Mouse (Mus musculus): ENCODE results near the gene Nodal.

The Nodal gene

DNA sequence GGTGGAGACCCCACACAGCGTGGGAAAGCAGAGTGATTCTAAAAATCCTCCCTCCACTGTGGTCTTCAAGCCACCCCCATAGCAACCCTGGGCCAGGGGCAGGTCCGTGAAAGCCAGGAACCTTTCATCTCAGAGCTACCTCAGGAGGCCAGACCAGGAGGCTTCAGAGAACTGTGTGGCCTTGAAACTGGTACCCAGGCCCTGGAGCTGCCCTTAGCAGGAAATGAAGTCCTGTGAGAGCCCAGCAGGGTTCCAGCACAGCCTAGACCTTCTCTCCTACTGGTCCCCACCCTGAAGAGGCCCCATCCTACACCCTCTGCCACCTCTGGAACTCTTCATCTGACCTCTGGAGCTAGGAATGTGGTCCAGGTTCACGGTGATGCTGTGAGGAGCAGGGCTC is 19.6 kb upstream of the Nodal start:
- no peak for DNase-seq (ENCODE audit: low read depth, low spot score)

GRCm38 (mm10) chr10:61399156-61399734 is 18.5 kb upstream of the Nodal start:
- peak; percentile 88 for DNase-seq (ENCODE audit: low read depth, low spot score)

DNA sequence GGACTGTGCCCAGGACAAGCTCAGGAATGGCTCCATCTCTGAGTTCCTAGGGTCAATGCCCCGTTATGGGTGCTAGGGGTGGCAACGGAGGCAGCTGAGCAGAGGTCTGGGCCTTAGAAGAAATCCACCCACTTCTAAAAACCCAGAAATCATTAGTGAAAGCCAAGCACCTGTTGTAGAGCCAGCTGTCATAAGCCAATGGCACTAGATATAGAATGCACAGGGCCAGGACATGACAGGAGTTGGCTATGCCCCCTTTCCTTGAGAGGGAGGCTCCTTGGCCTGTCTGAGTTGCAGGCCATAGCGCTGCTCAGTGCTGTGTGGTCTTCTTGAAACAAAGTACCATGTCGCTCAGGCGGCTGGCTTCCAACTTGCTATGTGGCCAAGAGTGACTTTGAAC is 17.4 kb upstream of the Nodal start:
- DNase-seq (ENCODE audit: low read depth, low spot score) = no peak

GRCm38 (mm10) chr10:61402480-61402879 is 15.3 kb upstream of the Nodal start:
- DNase-seq (ENCODE audit: low read depth, low spot score) = peak; percentile 80

GRCm38 (mm10) chr10:61402911-61403310 is 14.9 kb upstream of the Nodal start:
- peak; percentile 47 for DNase-seq (ENCODE audit: low read depth, low spot score)

DNA sequence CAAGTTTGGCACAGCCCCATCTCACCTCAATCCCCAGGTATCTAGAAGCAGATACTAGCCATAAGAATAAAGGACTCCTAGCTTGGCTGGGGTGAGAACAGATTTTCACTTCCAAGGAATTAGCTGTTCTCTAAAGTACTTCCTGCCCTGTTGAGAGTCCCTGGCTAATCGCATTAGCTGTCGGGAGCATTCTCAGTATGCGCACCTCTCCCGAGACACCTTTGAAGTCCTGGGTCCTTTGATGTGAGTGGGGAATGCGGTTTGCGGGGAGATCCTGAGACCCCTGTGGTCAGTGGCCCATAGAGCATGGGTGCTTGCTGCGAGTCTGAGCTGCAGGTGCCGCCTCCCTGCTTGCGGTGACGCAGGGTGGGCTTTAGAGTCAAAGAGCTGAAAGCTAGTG is 11.8 kb upstream of the Nodal start:
- peak; percentile 50 for DNase-seq (ENCODE audit: low read depth, low spot score)

- DNase-seq (ENCODE audit: low read depth, low spot score) = no peak
These were observed 8.0 kb upstream of the Nodal start for GRCm38 (mm10) chr10:61409776-61410175.

DNA sequence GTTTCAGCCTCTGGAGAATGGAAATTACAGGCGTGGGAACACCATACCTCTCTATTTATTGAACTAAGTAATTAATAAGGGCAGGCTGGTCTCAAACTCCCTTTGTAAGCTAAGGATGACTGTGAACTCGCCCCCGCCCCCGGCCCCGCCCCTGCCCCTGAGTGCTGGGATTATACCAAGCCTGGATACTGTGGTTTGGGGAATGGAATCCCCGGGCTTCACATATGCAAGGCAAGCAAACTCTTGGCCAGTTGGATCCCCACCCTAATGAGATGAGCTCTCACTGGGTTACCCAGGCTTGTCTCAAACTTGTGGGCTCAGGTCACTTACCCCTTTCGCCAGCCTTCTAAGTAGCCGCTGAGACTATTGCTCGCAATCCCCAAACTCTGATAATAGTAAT is 7.6 kb upstream of the Nodal start:
- peak; percentile 62 for DNase-seq (ENCODE audit: low read depth, low spot score)

DNA sequence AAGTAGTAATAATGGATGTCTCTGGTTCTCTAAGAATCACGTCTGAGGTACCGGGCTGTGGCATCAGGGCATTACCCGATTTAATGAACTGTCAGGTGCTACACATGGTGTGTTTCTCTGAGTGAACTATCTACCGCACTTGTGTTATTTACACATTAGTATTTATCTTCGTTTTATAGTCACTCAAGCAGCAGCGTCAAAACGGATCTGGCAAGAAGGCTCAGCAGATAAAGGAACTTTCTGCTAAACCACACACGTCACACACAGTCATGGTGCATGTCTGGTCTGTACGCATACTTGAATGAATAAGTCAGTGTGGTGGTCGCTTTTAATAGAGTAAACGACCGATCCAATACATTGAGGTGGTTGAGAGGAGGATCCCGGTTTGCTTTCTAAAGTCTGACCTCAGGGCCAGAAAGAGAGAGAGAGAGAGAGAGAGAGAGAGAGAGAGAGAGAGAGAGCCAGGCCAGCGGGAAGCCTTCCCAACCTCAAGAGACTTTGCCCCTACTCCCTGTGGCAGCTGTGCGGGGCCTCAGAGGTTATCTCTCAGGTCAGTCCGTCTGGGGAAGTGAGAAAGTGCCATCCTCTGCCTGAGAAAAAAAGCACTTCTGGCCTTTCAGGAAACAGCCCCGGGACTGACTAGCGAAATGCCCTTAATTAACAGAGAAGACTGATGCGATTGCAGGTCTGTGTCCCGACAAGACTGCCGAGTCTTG is 4.7 kb upstream of the Nodal start:
- DNase-seq (ENCODE audit: low read depth, low spot score) = no peak

- DNase-seq (ENCODE audit: low read depth, low spot score) = no peak
These were observed 2.5 kb upstream of the Nodal start for GRCm38 (mm10) chr10:61415240-61415639.

DNA sequence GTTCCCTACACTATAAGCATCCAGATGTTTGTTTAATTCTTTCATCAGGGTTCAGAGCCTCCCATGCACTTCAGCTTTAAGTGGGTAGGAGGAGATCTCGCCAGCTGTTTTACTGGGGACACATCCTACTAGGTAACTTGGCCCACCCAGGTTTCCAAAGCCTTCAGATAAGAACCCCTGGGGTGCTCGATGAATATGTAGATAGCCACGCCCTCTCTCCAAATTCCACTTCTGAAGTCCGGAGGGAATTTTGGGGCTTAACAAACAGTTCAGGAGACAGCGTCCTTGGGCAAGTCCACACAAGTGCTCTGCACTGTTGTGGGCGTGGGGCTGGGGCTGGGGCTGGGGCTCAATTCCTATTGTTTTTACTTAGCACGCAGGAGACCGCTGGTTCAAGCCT is 1.9 kb upstream of the Nodal start:
- DNase-seq (ENCODE audit: low read depth, low spot score) = peak; percentile 100

DNA sequence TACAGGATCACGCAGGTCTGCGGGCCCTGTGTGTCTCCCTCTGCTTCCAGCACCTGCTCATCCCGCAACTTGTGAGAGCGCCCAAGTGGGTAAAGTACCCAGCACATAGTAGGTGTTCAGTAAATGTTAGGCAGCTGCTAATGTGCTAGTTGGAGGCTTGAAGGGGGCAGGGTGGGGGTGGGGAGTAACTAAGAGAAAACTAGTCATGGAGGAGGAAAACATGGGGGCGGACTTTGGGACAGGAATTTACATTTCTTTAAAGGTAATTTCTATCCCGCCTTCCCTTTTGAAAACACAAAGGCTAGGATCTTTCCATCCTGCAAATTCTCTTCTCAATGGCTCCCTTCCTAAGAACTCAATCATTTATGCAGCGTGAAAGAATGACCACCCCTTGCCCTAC is 1.2 kb upstream of the Nodal start:
- DNase-seq (ENCODE audit: low read depth, low spot score) = peak; percentile 95

DNA sequence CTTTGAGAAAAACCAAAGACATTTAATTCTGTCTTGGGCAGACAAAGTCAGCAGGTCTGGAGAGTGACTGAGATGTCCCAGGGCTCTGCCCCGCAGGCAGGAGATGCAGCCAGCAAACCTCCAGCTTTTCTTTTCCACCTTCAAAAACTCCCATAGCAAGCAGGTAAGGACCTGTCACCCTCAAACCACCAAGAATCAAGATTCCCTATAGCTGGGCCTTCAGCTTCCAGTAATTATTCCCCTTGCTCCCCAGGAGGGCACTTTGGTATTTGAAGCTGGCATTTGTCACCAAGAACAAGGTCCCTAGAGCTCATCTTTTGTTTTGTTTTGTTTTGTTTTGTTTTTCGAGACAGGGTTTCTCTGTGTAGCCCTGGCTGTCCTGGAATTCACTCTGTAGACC is 726 bp upstream of the Nodal start:
- DNase-seq (ENCODE audit: low read depth, low spot score) = peak; percentile 84

- DNase-seq (ENCODE audit: low read depth, low spot score) = peak; percentile 90
These were observed 544 bp downstream of the Nodal start for GRCm38 (mm10) chr10:61418131-61418900.

DNA sequence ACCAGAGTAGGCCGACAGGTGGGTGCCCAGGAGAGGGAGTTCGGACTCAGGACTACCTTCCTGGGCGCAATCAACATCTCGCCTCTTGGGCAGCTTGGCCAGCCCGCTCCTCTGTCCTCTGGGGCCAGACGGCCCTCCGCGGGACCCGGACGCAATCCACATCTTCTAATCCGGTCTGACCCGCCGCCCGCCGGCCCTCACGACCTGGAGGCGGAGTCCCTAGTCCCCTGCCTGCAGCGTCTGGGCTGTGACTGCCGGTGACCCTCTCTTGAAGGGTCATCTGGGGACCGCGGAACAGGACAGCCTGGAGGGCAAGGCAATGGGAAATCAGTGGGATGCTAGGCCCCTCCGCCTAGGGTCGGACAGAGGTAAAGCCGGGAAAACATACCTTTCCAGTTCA is 1.4 kb downstream of the Nodal start:
- no peak for DNase-seq (ENCODE audit: low read depth, low spot score)

- DNase-seq (ENCODE audit: low read depth, low spot score) = no peak
These were observed 2.2 kb downstream of the Nodal start for GRCm38 (mm10) chr10:61420011-61420410.

DNA sequence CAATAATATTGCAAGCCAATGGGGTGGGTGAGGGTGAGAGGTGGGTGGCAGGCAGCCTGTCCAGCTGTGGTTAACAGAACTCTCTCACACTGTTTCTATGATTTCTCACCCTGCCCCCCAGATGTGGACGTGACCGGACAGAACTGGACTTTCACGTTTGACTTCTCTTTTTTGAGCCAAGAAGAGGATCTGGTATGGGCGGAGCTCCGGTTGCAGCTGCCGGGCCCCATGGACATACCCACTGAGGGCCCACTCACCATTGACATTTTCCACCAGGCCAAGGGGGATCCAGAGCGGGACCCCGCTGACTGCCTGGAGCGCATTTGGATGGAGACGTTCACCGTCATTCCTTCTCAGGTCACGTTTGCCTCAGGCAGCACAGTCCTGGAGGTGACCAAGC is 5.1 kb downstream of the Nodal start:
- no peak for DNase-seq (ENCODE audit: low read depth, low spot score)

- DNase-seq (ENCODE audit: low read depth, low spot score) = peak; percentile 83
These were observed 5.5 kb downstream of the Nodal start for GRCm38 (mm10) chr10:61423289-61423688.

GRCm38 (mm10) chr10:61424500-61424899 is 6.7 kb downstream of the Nodal start:
- DNase-seq (ENCODE audit: low read depth, low spot score) = peak; percentile 81

DNA sequence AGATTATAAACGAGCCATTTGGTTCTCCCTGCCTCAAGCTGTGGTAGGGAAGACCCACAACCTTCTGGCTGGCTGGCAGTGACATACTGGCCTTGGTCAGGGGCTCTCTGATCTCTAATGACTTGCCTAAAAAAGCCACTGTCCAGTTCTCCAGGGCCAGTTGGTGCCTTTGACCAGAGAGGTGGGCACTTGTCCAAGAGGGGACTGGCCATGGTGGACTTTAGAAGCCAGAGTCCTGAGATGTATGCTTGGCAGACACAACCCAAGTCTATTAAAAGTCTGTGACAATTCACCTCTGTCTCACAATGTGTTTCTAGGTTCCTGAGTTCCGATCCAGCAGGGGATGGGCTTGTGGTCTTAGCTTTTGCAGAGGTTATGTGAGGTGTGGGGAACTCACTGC is 7.3 kb downstream of the Nodal start:
- DNase-seq (ENCODE audit: low read depth, low spot score) = no peak

- DNase-seq (ENCODE audit: low read depth, low spot score) = no peak
These were observed 8.5 kb downstream of the Nodal start for GRCm38 (mm10) chr10:61426251-61426757.

DNA sequence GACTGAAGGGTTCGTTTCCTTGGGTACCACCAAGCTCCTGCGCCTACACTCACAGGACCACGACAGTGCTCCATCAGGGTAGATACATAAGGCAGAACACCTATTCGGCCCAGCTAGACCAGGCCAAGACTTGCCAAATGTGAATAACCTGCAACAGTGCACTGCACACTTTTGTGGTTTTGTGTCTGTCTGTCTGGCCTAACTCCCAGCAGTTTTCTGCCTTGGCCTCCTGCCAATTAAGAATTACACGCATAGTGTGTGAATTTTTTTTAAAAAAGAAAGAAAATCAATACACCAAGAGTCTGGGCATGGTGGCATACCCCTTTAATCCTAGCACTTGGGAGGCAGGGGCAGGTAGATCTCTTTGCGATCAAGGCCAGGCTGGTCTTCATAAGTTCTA is 10.2 kb downstream of the Nodal start:
- DNase-seq (ENCODE audit: low read depth, low spot score) = no peak

DNA sequence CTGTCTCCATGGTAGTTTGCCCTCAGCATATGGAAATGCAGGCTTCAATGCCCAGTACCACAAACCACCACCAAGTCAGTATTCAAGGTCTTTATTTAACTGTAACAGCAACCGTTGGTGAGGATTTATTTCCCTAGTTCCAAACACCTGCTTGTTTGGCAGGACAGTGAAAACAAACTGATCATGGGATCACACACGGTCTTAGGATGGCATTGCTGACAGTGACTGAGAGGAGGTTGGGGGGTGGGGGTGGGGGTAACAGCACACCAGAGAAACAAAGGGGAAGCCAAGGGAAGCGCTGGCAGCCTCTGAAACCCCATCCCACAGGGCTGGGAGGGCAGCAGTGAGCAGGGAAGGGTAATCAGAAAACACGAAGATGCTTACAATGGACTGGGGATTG is 10.6 kb downstream of the Nodal start:
- no peak for DNase-seq (ENCODE audit: low read depth, low spot score)

Data from R1 (cell line).